Mouse (Mus musculus): ENCODE measurements around the gene Scrn2. TPM values are rescaled to one million over a fixed set of nuclear protein-coding genes. Genes with fewer than 3 reads are reported as not detected.

Gene Scrn2
- polyA plus RNA-seq, 1 experiment from 2014 or later: 30.5 TPM

- Histone ChIP-seq H3K9me3 (no peaks in the 10 kb centered on the region), H3K27me3 (no peaks in the 10 kb centered on the region), H3K4me2 (replicated peaks) (peak within 1 kb of the TSS; percentile 71), H3K4me3 (peak within 1 kb of the TSS; percentile 83), H3K27ac (0 out of 2 replicates have a peak within 1 kb of the TSS, but pooled peaks have one; percentile 50), H3K36me3 (peaks cover 14% of the 10 kb centered on the region), H3K9ac (peak within 1 kb of the TSS; percentile 93), H3K4me1 (peaks cover 7% of the 10 kb centered on the region)
- under 1% methylated on average over 44 of the region's 48 CpGs for WGBS
- peak; percentile 73; the same call in 1 of the 2 replicates for ATAC-seq (ENCODE audit: insufficient number of reproducible peaks, insufficient read depth, low FRiP score, low TSS enrichment)
Observed at GRCm38 (mm10) chr11:97041022-97041899, 11.5 kb downstream of the Scrn2 start, which contains the start of the genes Lrrc46 and Mrpl10. Gene Lrrc46, minus strand, starts transcription at chr11:97041407. Gene Mrpl10, plus strand, starts transcription at chr11:97041560.

GRCm38 (mm10) chr11:97044902-97045301 is 15.2 kb downstream of the Scrn2 start:
- H3K36me3 ChIP-seq: peaks cover 32% of the 10 kb centered on the region
- H3K9ac ChIP-seq: no peak overlapping the region
- H3K9me3 ChIP-seq: no peaks in the 10 kb centered on the region
- no peak overlapping the region for H3K27ac ChIP-seq
- H3K4me3 ChIP-seq: no peak overlapping the region
- 97% methylated on average over 8 of the region's 8 CpGs for WGBS
- no peaks in the 10 kb centered on the region for H3K27me3 ChIP-seq
- no peak overlapping the region for H3K4me2 ChIP-seq (replicated peaks)
- peaks cover 7% of the 10 kb centered on the region for H3K4me1 ChIP-seq
- no peak for ATAC-seq (ENCODE audit: insufficient number of reproducible peaks, insufficient read depth, low FRiP score, low TSS enrichment)

- no peak overlapping the region for H3K4me2 ChIP-seq (replicated peaks)
- no peak for ATAC-seq (ENCODE audit: insufficient number of reproducible peaks, insufficient read depth, low FRiP score, low TSS enrichment)
Observed at GRCm38 (mm10) chr11:97045861-97046260, 16.1 kb downstream of the Scrn2 start.

GRCm38 (mm10) chr11:97048090-97048650 is 18.4 kb downstream of the Scrn2 start:
- H3K4me3 ChIP-seq: no peak overlapping the region
- ATAC-seq (ENCODE audit: insufficient number of reproducible peaks, insufficient read depth, low FRiP score, low TSS enrichment): no peak
- peaks cover 32% of the 10 kb centered on the region for H3K36me3 ChIP-seq
- H3K9me3 ChIP-seq: no peaks in the 10 kb centered on the region
- no peak overlapping the region for H3K9ac ChIP-seq
- H3K4me1 ChIP-seq: peaks cover 19% of the 10 kb centered on the region
- no peak overlapping the region for H3K27ac ChIP-seq
- H3K27me3 ChIP-seq: no peaks in the 10 kb centered on the region
- H3K4me2 ChIP-seq (replicated peaks): no peak overlapping the region
- 82% methylated on average over 8 of the region's 8 CpGs for WGBS

More at GRCm38 (mm10) chr11:97045861-97046260, 16.1 kb downstream of the Scrn2 start:
- no peak overlapping the region for H3K4me3 ChIP-seq
- peaks cover 12% of the 10 kb centered on the region for H3K4me1 ChIP-seq
- H3K36me3 ChIP-seq: peaks cover 32% of the 10 kb centered on the region
- no peaks in the 10 kb centered on the region for H3K9me3 ChIP-seq
- 80% methylated on average over 7 of the region's 7 CpGs for WGBS
- H3K9ac ChIP-seq: no peak overlapping the region
- H3K27ac ChIP-seq: no peak overlapping the region
- H3K27me3 ChIP-seq: no peaks in the 10 kb centered on the region

- Histone ChIP-seq H3K27me3 (no peaks in the 10 kb centered on the region), H3K4me1 (peaks cover 19% of the 10 kb centered on the region), H3K4me3 (no peak overlapping the region), H3K9ac (no peak overlapping the region), H3K4me2 (replicated peaks) (no peak overlapping the region), H3K36me3 (peaks cover 40% of the 10 kb centered on the region), H3K27ac (no peak overlapping the region), H3K9me3 (no peaks in the 10 kb centered on the region)
- no peak for ATAC-seq (ENCODE audit: insufficient number of reproducible peaks, insufficient read depth, low FRiP score, low TSS enrichment)
- 71% methylated on average over 6 of the region's 6 CpGs for WGBS
Observed at GRCm38 (mm10) chr11:97049492-97050085, 19.9 kb downstream of the Scrn2 start.

- Histone ChIP-seq H3K27me3 (no peaks in the 10 kb centered on the region), H3K4me1 (peaks cover 19% of the 10 kb centered on the region), H3K9ac (peak within 1 kb of the TSS; percentile 81), H3K4me2 (replicated peaks) (peak within 1 kb of the TSS; percentile 96), H3K36me3 (peaks cover 40% of the 10 kb centered on the region), H3K9me3 (no peaks in the 10 kb centered on the region), H3K4me3 (peak within 1 kb of the TSS; percentile 70), H3K27ac (no peak within 1 kb of the TSS)
- WGBS: 9% methylated on average over 18 of the region's 18 CpGs
- peak; percentile 55; the same call in 1 of the 2 replicates for ATAC-seq (ENCODE audit: insufficient number of reproducible peaks, insufficient read depth, low FRiP score, low TSS enrichment)
Observed at GRCm38 (mm10) chr11:97050216-97050943, 20.6 kb downstream of the Scrn2 start, which contains the start of gene Osbpl7. Gene Osbpl7, plus strand, starts transcription at chr11:97050628.

GRCm38 (mm10) chr11:97050944-97051586 is 21.3 kb downstream of the Scrn2 start:
- Histone ChIP-seq H3K27ac (no peak overlapping the region), H3K27me3 (no peaks in the 10 kb centered on the region), H3K9ac (peak overlapping the region; percentile 81), H3K4me2 (replicated peaks) (peak overlapping the region; percentile 96), H3K4me1 (peaks cover 19% of the 10 kb centered on the region), H3K9me3 (no peaks in the 10 kb centered on the region), H3K4me3 (peak overlapping the region; percentile 70), H3K36me3 (peaks cover 44% of the 10 kb centered on the region)
- 24% methylated on average over 13 of the region's 13 CpGs for WGBS
- ATAC-seq (ENCODE audit: insufficient number of reproducible peaks, insufficient read depth, low FRiP score, low TSS enrichment): no peak

- peaks cover 54% of the 10 kb centered on the region for H3K36me3 ChIP-seq
- no peak for ATAC-seq (ENCODE audit: insufficient number of reproducible peaks, insufficient read depth, low FRiP score, low TSS enrichment)
Observed at GRCm38 (mm10) chr11:97052219-97052646, 22.5 kb downstream of the Scrn2 start.

GRCm38 (mm10) chr11:97063274-97063920 is 33.7 kb downstream of the Scrn2 start:
- no peak for ATAC-seq (ENCODE audit: insufficient number of reproducible peaks, insufficient read depth, low FRiP score, low TSS enrichment)
- peak overlapping the region; percentile 52 for H3K27ac ChIP-seq

More at GRCm38 (mm10) chr11:97052219-97052646, 22.5 kb downstream of the Scrn2 start:
- WGBS: 38% methylated on average over 11 of the region's 11 CpGs
- Histone ChIP-seq H3K9me3 (no peaks in the 10 kb centered on the region), H3K27ac (no peak overlapping the region), H3K27me3 (no peaks in the 10 kb centered on the region), H3K4me2 (replicated peaks) (peak overlapping the region; percentile 96), H3K4me3 (no peak overlapping the region; the same call in 1 of the 2 replicates), H3K9ac (peak overlapping the region; percentile 81; the same call in 1 of the 2 replicates), H3K4me1 (peaks cover 19% of the 10 kb centered on the region)

GRCm38 (mm10) chr11:97063921-97064295 is 34.2 kb downstream of the Scrn2 start:
- Histone ChIP-seq H3K4me1 (no peaks in the 10 kb centered on the region), H3K27ac (peak overlapping the region; percentile 52), H3K9ac (no peak overlapping the region), H3K36me3 (peaks cover 41% of the 10 kb centered on the region), H3K4me3 (no peak overlapping the region), H3K27me3 (no peaks in the 10 kb centered on the region), H3K4me2 (replicated peaks) (no peak overlapping the region), H3K9me3 (no peaks in the 10 kb centered on the region)
- 88% methylated on average over 3 of the region's 3 CpGs for WGBS
- ATAC-seq (ENCODE audit: insufficient number of reproducible peaks, insufficient read depth, low FRiP score, low TSS enrichment): no peak

More at GRCm38 (mm10) chr11:97063274-97063920, 33.7 kb downstream of the Scrn2 start:
- no peak overlapping the region for H3K4me2 ChIP-seq (replicated peaks)
- H3K36me3 ChIP-seq: peaks cover 40% of the 10 kb centered on the region
- WGBS: 34% methylated on average over 9 of the region's 9 CpGs
- H3K4me1 ChIP-seq: no peaks in the 10 kb centered on the region
- no peaks in the 10 kb centered on the region for H3K9me3 ChIP-seq
- no peak overlapping the region for H3K4me3 ChIP-seq
- H3K9ac ChIP-seq: no peak overlapping the region
- no peaks in the 10 kb centered on the region for H3K27me3 ChIP-seq

All from embryonic facial prominence, embryonic 12.5 days (tissue).